Mouse (Mus musculus) bone marrow macrophage, adult 2 months (primary cell): Measurements from ENCODE around the gene Nudt2.

ENCODE experiments used
- CTCF ChIP-seq: IDR thresholded peaks from 2 replicates; pipeline ENCODE4 v1.5.1; 2012; ENCODE audit warnings: low read depth, mild to moderate bottlenecking, low read length, moderate library complexity
- POLR2A ChIP-seq: IDR thresholded peaks from 2 replicates; pipeline ENCODE4 v1.6.1; 2012; ENCODE audit warnings: mild to moderate bottlenecking, low read depth, low read length, borderline replicate concordance

GRCm38 (mm10) chr4:41505131-41505551 is 40.2 kb downstream of the Nudt2 start:
- TF ChIP-seq POLR2A (no peak), CTCF (no peak)
